Mouse (Mus musculus): ENCODE results near the gene Acvr1c. TPM values are rescaled to one million over a fixed set of nuclear protein-coding genes. Genes with fewer than 3 reads are reported as not detected.

The Acvr1c gene
- total RNA-seq (2023), result 0.12 TPM in 1 of 4 replicates, not detected in the others

DNA sequence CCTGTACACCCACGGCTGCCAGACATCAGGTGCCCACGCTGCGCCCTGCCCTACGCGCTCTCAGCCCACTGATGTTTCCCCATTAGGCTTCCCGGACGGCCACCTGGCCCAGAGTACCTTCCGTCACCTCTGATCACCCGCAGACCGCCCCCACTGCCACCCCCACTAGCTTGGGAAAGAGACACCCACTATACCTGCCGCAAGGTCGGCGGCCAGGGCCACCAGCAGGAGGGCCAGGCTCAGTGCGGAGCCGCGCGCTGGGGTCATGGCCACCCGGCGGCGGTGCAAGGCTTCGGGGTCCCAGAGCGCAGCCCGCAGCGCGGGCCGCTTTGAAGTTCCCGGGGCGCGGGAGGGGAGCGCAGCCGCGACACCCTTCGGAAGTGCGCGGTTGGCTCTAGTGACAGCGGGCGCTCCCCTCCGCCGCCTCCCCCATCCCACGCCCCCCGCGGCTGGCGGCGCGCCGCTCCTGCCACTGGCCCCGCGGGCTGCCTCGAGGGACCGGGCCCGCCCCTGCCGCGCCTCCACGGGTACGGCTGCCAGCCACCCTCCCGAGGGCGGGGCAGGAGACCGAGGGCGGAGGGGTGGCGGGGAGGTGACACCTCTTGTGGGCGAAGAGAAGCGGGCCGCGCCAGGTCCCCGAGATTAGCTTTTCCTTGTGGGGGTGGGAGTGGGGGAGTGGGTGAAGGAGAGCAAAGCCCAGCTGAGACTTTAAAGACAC lies at the start of gene Acvr1c:
Gene Acvr1c, minus strand, starts transcription at position 482 of the 718 bp plus-strand sequence.

Other genes with a start within 250 kb of the Acvr1c start
- 458 to 538 TPM (median 472 TPM) in 4 replicates for gene Cytip, start 162.4 kb downstream of the Acvr1c start, total RNA-seq (2023)
- not detected in 4 replicates for gene Gm17409, start 112.2 kb upstream of the Acvr1c start, total RNA-seq (2023)
- not detected in 4 replicates for gene Acvr1, start 209.3 kb upstream of the Acvr1c start, total RNA-seq (2023)
- not detected in 4 replicates for gene Upp2, start 209.4 kb upstream of the Acvr1c start, total RNA-seq (2023)

Data from B cell, adult 62 days (primary cell).